Mouse (Mus musculus) thymus, adult 18-20 months (tissue): ENCODE results near the gene Map2k2.
"Not testable (repeated sequence)": the region's sequence is repeated elsewhere in the genome, so short reads cannot be mapped to it uniquely, and the experiment has no call there.

Experiments used
- DNase-seq, 2 experiments: peaks; one replicate each; pipeline ENCODE4 v3.0.0; 2022; ENCODE audit warnings: mixed read lengths in 2 of 2

Map2k2 gene

DNA sequence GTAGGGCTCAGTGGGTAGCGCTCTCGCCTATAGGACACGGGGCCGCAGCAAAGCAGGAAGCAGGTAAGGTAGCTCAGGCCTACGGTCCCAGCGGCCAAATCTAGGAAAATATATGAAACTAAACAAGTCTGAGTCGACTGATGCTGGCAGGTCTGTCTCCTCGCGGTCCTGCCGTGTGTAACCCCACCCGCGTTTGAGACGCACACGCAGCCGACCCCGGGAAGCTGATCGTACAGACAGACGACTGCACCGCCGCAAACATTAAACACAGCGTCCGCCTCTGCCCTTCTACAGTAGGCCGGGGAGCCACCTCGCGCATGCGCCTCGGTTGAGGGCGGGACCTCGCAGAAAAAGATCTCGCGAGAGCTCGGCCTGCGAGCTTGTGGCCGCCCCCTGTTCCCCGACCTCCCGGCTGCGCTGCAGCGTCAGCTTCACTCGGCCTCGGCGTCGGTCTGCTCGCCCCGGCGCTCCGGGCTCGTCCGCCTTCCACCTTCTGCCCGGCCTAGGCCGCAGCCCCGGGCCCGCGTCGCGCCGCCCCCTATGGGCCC, at the start of gene Map2k2:
Gene Map2k2 (plus strand): TSS at position 351 of the 548 bp plus-strand sequence.
- peak; percentile 95 to 96 for DNase-seq

DNA sequence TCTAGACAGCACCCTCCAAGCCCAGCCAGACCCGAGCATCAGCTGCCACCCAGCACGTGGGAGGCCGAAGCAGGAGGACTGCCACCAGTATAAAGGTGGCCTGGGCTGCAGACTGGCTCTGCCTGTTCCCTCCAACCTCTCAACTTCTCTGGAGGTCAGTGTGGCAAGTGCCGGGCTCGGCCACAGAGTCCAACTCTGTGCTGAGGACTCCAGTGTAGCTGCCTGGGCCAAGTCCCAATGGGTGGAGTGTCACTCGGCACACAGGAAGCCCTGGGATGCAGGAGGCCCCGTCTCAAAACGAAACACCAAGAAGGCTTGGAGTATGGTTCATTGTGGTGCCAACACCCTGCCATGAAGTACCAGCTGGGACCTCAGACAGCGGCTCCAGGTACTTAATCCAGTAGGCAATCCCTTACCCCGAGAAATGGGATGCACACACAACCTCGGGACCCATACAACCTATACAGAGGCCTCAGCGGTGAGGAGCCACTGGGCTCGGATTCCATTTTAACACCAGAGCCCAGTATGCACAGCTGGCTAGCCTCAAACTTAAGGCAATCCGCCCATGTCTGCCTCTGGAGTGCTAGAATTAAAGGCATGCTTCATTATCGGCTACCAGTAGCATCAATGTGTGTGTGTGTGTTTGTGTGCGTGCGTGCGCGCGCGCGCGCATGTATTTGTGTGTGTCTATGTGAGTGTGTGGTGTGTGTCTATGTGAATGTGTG, 48.1 kb upstream of the Map2k2 start:
- no peak for DNase-seq

DNA sequence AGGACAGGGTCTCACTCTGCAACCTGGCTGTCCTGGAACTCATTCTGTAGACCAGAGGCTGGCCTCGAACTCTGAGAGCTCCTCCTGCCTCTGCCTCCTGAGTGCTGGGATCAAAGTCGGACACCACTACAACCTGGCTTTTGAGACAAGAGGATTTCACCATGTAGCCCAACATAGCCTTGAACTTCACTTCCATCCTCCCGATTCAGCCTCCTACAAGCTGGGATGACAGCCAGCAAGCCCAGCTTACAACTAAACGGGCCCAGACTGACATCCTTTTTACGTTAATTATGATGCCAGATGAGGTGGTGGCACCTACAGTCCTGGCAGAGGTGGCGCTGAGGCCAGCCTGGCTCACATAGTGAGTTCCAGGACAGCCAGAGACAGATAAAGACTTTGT, 46.8 kb upstream of the Map2k2 start:
- no peak for DNase-seq

DNA sequence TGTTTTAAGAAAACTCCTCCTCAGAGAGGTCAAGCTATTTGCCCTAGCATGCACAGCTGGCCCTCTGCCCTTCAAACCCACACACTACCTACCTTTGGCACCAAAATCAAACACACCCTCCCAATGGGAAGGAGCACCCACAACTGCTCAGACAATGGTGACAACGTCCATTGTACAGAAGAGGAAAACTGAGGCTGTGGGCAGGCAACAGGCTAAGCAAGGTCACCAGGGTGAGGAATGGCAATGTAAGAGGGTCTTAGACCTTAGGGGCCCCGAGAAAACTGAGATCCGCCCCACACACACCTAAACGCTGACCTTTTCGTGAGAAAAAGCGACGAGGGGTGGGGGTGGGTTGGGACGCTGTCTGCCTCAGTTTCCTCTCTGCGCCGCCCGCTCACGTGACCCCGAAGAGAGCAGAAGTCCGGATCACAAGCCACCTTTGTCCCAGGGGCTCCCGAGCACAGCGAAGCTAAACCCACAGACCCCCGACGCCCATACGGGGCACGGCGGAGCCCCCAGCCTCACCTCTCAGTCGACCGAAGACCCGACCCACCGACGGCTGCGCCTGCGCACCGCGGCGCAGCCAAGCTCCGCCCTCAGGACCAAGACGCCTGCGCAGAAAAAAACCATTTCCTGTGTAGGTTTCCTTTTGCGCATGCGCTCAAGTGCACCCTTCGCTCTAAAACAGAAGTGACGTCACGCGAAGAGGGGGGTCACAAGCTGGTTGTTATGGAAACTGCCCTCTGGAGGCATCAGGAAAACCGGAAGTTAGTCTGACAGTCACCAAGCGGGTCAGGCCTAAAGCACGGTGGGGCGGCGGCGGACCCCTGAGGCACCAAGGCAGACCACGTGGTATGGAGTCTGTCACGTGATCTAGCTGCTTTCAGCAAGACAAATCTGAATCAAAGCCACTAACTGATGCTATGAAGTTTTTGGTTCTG, 45.8 kb upstream of the Map2k2 start, which contains the start of gene Sgta:
Gene Sgta (minus strand): TSS at position 579 of the 941 bp plus-strand sequence.
- DNase-seq: peak; percentile 93 to 98

DNA sequence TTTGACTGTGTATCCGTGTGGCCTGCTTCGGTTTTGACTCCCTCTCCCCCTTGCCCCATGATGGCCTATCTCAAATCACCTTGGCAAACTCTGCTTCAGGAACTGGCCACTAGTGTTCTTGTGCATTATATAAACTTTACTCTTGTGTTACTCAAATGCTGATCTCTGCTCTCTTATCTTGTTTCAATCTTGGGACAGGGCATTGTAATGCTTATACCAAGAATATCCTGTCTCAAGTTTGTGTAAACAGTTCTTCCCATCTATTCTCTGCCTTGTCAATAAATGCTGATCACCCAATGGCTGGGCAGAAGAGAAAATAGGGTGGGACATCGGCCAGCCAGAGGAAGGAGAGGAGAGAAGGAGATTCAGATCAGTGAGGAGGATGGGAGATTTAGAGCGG, 43.0 kb upstream of the Map2k2 start:
- DNase-seq: no peak

DNA sequence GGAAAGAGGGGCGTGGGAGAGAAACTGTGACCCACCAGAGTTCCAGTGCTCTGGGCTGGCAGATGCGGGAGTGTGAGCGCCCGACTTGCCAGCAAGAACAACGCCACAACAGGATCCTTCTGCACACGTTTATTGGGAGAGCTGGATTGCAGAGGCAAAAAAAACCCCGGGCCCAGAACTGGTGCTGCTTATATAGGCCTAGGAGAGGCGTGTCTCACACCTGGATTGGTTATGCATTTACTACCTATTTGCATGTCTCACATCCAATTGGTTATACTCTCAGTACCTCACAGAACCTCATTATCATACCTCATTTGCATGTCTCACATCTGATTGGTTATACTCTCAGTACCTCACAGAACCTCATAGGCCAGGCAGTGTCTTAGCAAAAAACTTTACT, 41.2 kb upstream of the Map2k2 start:
- not testable (repeated sequence) for DNase-seq

DNA sequence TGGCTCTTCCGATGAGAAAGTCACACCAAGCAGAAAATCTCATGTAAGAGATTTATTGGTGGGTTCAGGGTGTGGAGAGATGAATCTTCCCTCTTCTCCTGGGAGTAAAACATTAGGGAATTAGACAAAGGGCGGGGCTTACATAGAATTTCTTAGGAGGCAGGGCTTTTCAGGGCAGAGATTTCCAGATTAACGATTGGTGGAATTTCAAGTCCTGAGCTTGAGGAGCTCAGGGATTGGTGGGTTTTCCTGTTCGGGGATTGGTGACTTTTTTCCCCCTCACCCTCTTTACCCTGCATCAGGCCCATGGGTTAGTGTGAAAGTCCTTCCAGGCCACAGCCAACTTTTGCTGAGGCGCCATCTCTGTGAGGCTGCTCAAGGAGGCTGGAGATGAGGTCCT, 37.0 kb upstream of the Map2k2 start:
- no peak for DNase-seq

DNA sequence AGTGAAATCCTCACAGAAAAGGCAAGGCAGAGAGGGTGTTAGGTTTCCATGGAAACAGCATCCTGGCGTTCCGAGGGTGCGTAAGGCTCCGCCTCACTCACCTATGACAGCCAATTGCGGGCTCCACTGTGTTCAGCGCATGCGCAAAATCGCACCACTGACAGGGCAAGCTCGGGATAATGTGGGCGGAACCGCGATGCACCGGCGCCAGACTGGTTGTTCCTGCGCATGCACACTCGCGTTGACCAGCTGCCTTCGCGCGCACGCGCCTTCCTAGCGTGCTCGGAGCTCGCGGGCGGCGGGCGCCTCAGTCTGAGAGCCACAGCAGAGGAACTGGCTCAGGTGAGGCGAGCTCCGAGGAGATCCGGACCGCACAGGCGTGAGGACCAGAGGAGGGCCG, 35.9 kb upstream of the Map2k2 start, which contains the start of gene Thop1:
Gene Thop1 (plus strand): TSS at position 200 of the 400 bp plus-strand sequence.
- peak; percentile 97 to 98 for DNase-seq

DNA sequence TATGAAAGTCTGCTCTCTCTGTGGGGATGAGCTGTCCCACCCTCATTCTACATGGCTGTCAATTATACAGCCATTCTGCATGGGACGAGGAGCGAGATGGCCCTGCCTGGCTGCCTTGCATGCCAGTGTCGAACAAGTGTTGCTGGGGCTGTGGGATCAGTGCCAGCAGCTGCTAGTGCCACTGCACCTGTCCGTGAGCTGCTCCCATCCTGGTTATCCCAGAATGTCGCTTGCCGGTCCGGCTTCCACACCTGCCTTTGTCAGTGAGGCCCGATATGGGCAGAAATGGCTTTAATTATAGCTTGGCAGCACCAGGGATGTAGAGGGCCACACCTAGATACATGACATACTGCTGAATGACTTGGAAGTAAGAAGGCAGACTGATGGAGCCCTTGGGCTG, 33.4 kb upstream of the Map2k2 start:
- DNase-seq: no peak

DNA sequence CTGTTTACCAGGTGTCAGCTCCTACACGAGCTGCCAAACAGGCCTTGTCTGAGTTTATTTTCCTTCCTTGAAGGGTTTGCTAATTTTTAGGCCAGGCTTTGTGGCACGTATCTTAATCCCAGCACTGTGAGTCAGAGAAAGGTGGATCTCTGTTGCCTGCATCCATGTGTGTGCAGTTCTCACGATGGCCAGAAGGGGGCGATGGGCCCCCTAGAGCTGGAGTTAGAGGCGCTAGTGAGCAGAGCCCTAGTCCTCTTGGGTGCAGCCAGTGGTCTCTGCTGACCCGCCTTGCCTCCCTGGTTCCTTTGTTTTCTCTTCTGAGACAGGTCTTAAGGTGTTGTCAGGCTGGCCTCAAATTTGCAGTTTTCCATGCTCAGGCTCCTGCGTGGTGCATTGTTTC, 32.3 kb upstream of the Map2k2 start:
- DNase-seq: no peak

DNA sequence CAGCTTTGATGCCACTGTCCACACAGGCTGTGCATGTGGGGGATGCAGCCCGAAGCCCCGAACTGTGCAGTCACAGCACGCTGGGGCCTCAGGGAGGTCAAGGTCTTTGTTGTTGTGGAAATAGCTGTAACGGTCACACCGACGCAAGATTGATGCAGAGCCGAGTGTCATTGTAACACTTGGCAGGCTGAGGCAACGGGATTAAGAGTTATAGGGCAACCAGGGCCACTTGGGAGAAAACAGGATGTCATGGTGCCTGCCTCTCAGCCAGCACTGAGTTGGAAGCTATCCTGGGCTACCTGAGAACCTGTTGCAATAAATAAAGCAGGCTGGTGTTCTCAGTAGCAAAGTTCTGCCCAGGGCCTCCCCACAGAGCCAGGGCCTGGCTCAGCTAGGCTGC, 30.0 kb upstream of the Map2k2 start:
- DNase-seq: no peak

DNA sequence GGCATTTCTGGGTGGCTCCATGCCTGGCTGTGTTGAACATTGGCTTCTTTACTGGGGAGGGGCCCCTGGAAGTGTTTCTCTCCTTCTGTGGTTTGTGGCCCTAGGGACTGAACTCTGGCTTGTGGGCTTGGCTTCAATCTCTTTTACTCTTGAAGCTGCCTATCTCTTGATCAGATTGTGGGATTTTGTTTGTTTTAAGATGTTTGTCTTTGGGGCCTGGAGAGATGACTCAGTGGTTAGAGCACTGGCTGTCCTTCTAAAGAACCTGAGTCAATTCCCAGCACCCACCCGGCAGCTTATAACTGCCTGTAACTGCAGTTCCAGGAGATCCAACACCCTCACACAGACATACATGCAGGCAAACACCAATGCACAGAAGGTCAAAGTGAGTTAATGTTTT, 29.4 kb upstream of the Map2k2 start:
- no peak for DNase-seq

DNA sequence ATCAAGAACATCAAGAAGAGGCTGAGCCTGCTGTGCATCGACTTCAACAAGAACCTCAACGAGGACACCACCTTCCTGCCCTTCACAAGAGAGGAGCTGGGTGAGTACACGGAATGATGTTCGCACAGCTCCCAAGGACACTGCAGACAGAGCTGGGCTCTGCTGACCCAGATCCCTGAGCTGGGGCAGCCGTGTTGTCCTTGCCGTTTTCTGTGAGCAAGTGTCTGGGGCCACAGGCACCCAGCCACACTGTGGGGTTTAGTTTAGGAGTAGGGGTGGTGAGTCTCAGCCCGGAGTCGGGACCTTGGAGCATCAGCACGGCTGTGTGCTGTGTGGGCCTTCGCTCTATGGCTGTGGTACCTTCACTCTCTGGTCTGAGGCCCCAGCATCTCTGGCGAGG, 27.8 kb upstream of the Map2k2 start:
- DNase-seq: no peak

DNA sequence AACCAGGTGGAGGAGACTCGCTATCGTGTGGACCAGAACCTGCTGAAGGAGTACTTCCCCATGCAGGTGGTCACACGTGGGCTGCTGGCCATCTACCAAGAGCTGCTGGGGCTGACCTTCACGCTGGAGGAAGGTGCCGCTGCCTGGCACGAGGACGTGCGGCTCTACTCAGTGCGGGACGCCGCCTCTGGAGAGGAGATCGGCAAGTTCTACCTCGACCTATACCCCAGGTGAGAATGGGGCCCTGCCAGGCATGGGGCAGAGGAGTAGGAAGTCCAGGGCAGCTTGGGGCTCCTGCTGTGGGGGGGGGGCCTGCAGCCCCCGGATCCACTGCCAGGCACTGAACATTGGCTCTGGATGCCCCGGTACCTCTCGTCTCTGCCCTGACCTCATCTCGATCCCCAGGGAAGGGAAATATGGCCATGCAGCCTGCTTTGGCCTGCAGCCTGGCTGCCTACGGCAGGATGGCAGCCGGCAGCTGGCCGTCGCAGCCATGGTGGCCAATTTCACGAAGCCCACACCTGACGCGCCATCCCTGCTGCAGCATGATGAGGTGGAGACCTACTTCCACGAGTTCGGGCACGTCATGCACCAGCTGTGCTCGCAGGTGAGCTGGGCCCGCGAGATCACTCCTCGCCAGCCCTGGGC, 25.6 kb upstream of the Map2k2 start:
- no peak for DNase-seq

DNA sequence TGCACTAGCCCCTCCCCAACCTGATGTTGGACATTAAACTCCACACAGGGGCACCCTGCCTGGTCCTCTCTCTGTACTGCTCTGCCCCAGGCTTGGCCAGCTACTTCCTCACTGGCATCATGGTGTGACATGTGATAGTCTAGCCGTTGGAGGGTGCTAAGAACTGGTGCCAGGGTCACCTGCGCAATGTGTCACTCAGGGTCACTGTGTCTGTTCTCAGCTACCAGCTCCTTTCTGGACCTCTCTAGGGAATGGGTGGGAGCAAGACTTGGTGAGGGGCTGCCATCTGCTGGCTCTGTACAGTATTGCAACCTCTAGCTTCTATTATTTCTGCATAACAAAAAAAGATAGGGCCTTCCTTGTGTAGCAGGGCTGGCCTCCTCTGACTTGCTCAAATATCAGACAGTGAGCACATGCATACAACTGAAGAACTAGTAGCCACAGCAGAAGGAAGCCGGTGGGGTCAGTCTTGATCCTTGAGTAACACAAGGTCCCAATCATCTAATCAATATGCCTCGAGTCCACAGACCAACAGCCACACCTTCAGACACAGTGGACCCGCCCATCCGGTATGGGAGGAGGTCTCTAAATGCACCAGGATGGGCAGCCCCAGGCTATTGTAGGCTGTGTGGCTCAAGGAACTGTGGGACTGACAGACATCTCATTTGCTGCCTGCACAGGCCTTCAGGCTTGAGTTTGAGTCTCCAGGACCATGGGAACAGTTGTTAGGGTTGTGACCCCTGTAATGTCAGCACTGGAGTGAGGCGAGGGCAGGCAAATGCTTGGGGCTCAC, 23.4 kb upstream of the Map2k2 start:
- DNase-seq: peak; percentile 30 to 37

DNA sequence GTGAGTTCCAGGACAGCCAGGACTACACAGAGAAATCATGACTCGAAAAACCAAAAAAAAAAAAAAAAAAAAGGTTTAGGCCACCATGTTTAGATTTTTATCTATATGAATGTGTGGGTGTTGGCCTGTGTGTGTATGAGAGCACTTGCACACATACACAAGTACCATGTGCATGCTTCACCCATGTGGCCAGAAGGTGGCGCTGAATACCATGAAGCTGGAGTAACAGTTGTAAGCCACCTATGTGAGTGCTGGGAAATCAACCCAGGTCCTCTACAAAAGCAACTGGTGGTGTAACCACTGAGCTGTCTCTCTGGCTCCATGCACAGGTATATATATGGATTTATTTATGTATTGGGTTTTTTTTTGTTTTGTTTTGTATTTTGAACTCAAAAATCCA, 18.7 kb upstream of the Map2k2 start:
- no peak for DNase-seq

DNA sequence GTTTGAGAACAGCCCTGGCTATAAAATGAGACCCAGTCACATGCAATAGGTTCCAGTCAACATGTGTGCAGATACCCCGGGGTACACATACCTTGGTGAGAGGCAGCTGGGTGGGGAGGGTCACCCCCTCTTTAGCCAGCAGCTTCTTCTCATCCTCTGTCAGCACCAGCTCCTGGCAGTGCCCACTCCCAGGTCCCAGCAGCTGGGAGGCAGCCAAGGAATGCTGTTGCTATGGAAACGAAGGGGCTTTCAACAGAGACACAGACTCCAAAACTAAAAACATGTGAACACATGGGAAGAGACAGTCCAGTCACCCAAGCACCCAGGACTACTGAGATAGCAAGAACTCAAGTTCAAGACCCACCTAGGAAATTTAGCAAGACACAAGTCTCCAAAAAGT, 16.5 kb upstream of the Map2k2 start:
- no peak for DNase-seq

DNA sequence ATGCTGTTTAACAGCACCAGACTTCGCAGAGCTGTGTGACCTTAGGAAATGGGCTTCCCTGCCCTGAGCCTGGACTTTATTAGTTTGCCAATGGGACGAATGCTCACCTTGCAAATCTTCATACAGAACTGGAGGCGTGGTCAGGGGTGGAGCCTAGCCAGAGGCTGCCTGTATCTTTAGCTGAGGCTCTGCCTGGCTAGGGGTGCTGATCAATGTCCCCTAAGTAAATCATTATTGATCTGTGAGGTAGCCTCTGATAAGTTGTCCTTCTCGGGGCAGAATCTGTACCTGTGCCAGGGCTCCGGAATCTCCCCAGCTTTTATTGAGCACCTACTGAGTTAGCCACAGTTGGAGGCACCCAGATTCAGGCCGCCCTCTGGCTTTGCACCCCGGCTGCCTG, 15.1 kb upstream of the Map2k2 start:
- DNase-seq: no peak

DNA sequence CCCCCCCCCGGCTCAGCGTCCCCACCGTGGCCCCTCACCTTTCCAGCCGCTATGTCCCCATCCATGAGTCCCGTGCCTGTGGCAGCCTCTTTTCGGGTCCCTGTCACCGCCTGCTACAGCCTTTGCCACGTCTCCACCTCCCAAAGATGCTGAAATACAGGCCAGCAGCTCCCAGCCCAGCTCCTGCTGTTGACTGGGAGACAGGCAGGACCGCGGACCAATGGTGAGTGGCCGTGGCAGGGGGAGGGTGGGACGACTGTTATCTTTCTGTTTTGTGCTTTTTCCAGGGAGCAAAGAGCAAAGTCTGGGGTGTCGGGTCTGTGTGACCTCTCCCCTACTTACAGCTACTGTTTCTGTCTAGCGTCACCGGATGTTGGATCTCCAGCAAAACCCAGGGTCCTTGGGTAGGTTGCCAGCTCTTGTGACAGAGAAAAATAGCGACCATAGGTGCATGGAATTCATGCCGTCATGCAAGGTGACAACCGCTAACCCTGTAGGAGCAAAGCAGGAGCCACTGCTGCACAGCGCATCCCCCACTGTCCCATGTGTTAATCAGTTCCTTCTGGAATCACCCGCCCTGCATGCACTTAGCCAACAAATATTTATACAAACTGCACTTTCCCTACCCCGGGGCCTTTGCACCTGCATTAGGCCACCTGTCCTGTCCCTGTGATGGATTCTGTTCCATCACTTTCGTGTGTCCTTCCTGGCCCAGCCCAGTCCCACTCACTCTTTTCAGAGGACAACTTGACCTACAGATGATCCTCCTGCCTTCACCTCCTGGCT, 13.1 kb upstream of the Map2k2 start:
- DNase-seq: no peak

DNA sequence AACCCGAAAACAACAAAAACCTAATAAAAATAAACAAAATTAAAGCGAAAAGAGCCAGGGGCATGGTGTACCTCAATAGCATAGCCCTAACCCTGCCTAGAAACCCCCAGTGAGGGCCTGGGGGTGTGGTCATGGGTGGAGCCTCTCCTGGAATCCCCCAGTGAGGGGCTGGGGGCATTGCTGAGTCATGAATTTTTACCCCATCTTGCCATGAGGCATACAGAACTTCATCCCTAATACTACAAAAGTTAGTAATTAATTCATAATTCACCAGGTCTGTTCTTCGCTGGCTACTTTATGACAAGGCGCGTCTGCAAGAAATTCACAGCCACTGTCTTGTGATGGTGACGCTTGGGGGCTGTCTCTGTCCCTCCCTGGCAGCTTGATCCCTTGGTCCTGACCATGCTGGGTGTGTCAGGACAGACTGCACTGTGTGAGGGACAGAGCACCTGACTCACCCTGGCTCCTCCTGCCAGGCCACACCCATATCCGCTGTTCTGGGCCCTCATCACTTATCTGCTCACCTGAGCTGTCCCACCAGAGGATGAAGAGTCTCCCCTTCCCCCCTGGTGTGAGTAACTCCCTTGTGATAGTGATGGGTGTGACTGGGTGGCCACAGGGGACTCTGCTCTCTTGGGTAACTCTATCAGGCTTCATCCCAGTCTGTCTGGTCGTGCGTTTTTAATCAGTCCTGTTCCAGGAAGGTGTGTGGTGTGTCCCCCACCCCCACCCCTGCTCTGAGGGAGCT, 10.6 kb upstream of the Map2k2 start:
- DNase-seq: no peak
